Comparison of ENCODE assay signal across 8 mouse cellular contexts in genomic region chr5:149524242-149524858, GRCm38 (mm10). TPM values are rescaled to one million over a fixed set of nuclear protein-coding genes. Genes with fewer than 3 reads are reported as not detected.
DNase-seq lines count a peak whose midpoint lies in the region; ATAC-seq and TF ChIP-seq lines count a peak whose summit lies in the region.

No protein-coding gene starts in this region.

- peaks cover 59% of the 10 kb centered on the region for H3K4me1 ChIP-seq in E14TG2a.4 (replicated peaks; ENCODE audit: low read depth, low read length)
- peaks cover 66% of the 10 kb centered on the region for H3K4me1 ChIP-seq in forebrain, embryonic 13.5 days
- peaks cover 12% of the 10 kb centered on the region for H3K4me1 ChIP-seq in heart, postnatal 0 days (ENCODE audit: control insufficient read depth, insufficient read depth)
- H3K4me1 ChIP-seq in liver, postnatal 0 days (ENCODE audit: insufficient read depth), result no peaks in the 10 kb centered on the region
- peaks cover 36% of the 10 kb centered on the region for H3K4me1 ChIP-seq in neural tube, embryonic 14.5 days (ENCODE audit: control insufficient read depth, insufficient read depth, low read length)

- peak overlapping the region; percentile 43; the same call in 1 of the 2 replicates for H3K9ac ChIP-seq in forebrain, embryonic 13.5 days
- H3K9ac ChIP-seq in heart, postnatal 0 days (replicated peaks; ENCODE audit: low read depth, low read length), result no peak overlapping the region
- no peak overlapping the region for H3K9ac ChIP-seq in liver, postnatal 0 days (replicated peaks)
- H3K9ac ChIP-seq in neural tube, embryonic 14.5 days (replicated peaks; ENCODE audit: low read depth, low read length), result peak overlapping the region; percentile 28; the same call in 1 of the 2 replicates

- peak overlapping the region; percentile 95 for H3K27ac ChIP-seq in forebrain, embryonic 13.5 days
- H3K27ac ChIP-seq in heart, postnatal 0 days (ENCODE audit: low read depth), result peak overlapping the region; percentile 62
- no peak overlapping the region for H3K27ac ChIP-seq in liver, postnatal 0 days (ENCODE audit: low read depth)
- H3K27ac ChIP-seq in neural tube, embryonic 14.5 days (ENCODE audit: low read depth, low read length), result peak overlapping the region; percentile 89

- TF ChIP-seq CTCF in E14TG2a.4 (conservative IDR thresholded peaks at IDR 0.05; ENCODE audit: low read length), result peak; percentile 95
- peak; percentile 99 for TF ChIP-seq CTCF in heart, postnatal 0 days (IDR thresholded peaks at IDR 0.05; ENCODE audit: low read depth)
- TF ChIP-seq CTCF in liver, postnatal 0 days (IDR thresholded peaks at IDR 0.05; ENCODE audit: low read depth), result peak; percentile 93

- WGBS in forebrain, embryonic 13.5 days, result 11% methylated on average over 16 of the region's 16 CpGs
- 4% methylated on average over 16 of the region's 16 CpGs for WGBS in heart, postnatal 0 days
- WGBS in liver, postnatal 0 days (ENCODE audit: insufficient replicate concordance), result 34% methylated on average over 16 of the region's 16 CpGs
- WGBS in neural tube, embryonic 14.5 days, result 12% methylated on average over 16 of the region's 16 CpGs

- TF ChIP-seq EP300 in heart, postnatal 0 days (IDR thresholded peaks at IDR 0.05; ENCODE audit: low read depth), result peak; percentile 97
- no peak for TF ChIP-seq EP300 in liver, postnatal 0 days (IDR thresholded peaks at IDR 0.05; ENCODE audit: low read depth)

- peak overlapping the region; percentile 42 for H3K4me2 ChIP-seq in forebrain, embryonic 13.5 days
- H3K4me2 ChIP-seq in heart, postnatal 0 days (ENCODE audit: low read depth, low read length), result peak overlapping the region; percentile 49
- no peak overlapping the region for H3K4me2 ChIP-seq in liver, postnatal 0 days (ENCODE audit: low read depth, low read length)
- no peak overlapping the region for H3K4me2 ChIP-seq in neural tube, embryonic 14.5 days (ENCODE audit: low read depth, low read length)

- DNase-seq in c-Kit-positive CD71-positive TER-119-positive erythroid progenitor cells, embryonic 14.5 days (ENCODE audit: low spot score), result peak; percentile 61
- peak; percentile 91 for DNase-seq in heart, postnatal 0 days (ENCODE audit: low spot score)
- peak; percentile 70 to 86 for DNase-seq in kidney, postnatal 36 days
- DNase-seq in liver, postnatal 0 days, result peak; percentile 69
- peak; percentile 82 for DNase-seq in testis, postnatal 10 days (ENCODE audit: low spot score)

- H3K9me3 ChIP-seq in E14TG2a.4 (ENCODE audit: low read length), result no peaks in the 10 kb centered on the region
- H3K9me3 ChIP-seq in forebrain, embryonic 13.5 days (replicated peaks), result no peaks in the 10 kb centered on the region
- peaks cover 3% of the 10 kb centered on the region; the same call in 1 of the 2 replicates for H3K9me3 ChIP-seq in heart, postnatal 0 days (replicated peaks; ENCODE audit: control insufficient read depth, low read length)
- H3K9me3 ChIP-seq in liver, postnatal 0 days (ENCODE audit: low read length), result no peaks in the 10 kb centered on the region
- H3K9me3 ChIP-seq in neural tube, embryonic 14.5 days (ENCODE audit: control insufficient read depth, low read length), result no peaks in the 10 kb centered on the region

- ATAC-seq in forebrain, embryonic 13.5 days, result peak; percentile 81
- ATAC-seq in heart, postnatal 0 days (ENCODE audit: insufficient read depth, low read depth), result peak; percentile 94
- ATAC-seq in liver, postnatal 0 days, result 0 out of 2 replicates have a peak, but pooled peaks have one; percentile 41
- ATAC-seq in neural tube, embryonic 14.5 days (ENCODE audit: low read depth), result peak; percentile 70

- H3K4me3 ChIP-seq in E14TG2a.4 (replicated peaks; ENCODE audit: low read length), result peak overlapping the region; percentile 64
- H3K4me3 ChIP-seq in forebrain, embryonic 13.5 days, result no peak overlapping the region
- peak overlapping the region; percentile 16 for H3K4me3 ChIP-seq in heart, postnatal 0 days (ENCODE audit: low read depth, low read length)
- H3K4me3 ChIP-seq in liver, postnatal 0 days (ENCODE audit: low read depth, low read length), result no peak overlapping the region
- no peak overlapping the region for H3K4me3 ChIP-seq in neural tube, embryonic 14.5 days (ENCODE audit: low read depth, low read length)

- H3K36me3 ChIP-seq in E14TG2a.4 (ENCODE audit: insufficient read depth, low read length), result no peaks in the 10 kb centered on the region
- no peaks in the 10 kb centered on the region for H3K36me3 ChIP-seq in forebrain, embryonic 13.5 days (ENCODE audit: poor library complexity, severe bottlenecking)
- H3K36me3 ChIP-seq in heart, postnatal 0 days (replicated peaks; ENCODE audit: control insufficient read depth, insufficient read depth, low read length), result no peaks in the 10 kb centered on the region
- no peaks in the 10 kb centered on the region for H3K36me3 ChIP-seq in liver, postnatal 0 days (replicated peaks; ENCODE audit: insufficient read depth, low read length)
- H3K36me3 ChIP-seq in neural tube, embryonic 14.5 days (ENCODE audit: control insufficient read depth, insufficient read depth, low read length), result no peaks in the 10 kb centered on the region

- peaks cover 26% of the 10 kb centered on the region for H3K27me3 ChIP-seq in E14TG2a.4 (ENCODE audit: insufficient read depth, low read length)
- no peaks in the 10 kb centered on the region for H3K27me3 ChIP-seq in forebrain, embryonic 13.5 days
- peaks cover 24% of the 10 kb centered on the region; the same call in 1 of the 2 replicates for H3K27me3 ChIP-seq in heart, postnatal 0 days (ENCODE audit: control insufficient read depth, insufficient read depth, low read length)
- H3K27me3 ChIP-seq in liver, postnatal 0 days (ENCODE audit: insufficient read depth, low read length), result 0 out of 2 replicates have a peak, but pooled peaks cover 2% of the 10 kb centered on the region
- H3K27me3 ChIP-seq in neural tube, embryonic 14.5 days (ENCODE audit: control insufficient read depth, insufficient read depth, low read length), result no peaks in the 10 kb centered on the region

RNA-seq across cellular contexts. Expression of gene Wdr95, which starts 4.1 kb away (rescaled TPM):
- polyA plus RNA-seq in forebrain, embryonic 13.5 days (2015; fragmentation: Nextera tagmentation; extraction: Ambion mirVana), result 0.41 and 0.68 TPM in 2 replicates
- total RNA-seq in heart, postnatal 0 days (2014; rRNA removed; ENCODE audit: low replicate concordance), result not detected in 2 replicates
- 0.19 TPM in 1 of 2 replicates, not detected in the other for polyA plus RNA-seq in heart, postnatal 0 days (2015; fragmentation: Nextera tagmentation; extraction: Ambion mirVana)
- not detected in 2 replicates for polyA plus RNA-seq in liver, postnatal 0 days (2015; fragmentation: Nextera tagmentation; extraction: Ambion mirVana)
- 0.25 and 0.50 TPM in 2 replicates for polyA plus RNA-seq in neural tube, embryonic 14.5 days (2014; fragmentation: Nextera tagmentation; extraction: Ambion mirVana)

Comparison
In these comparisons a context has a peak if more than half of its experiments do, and no peak if none do; other contexts are left out.
1. H3K4me3 ChIP-seq: peak in E14TG2a.4 (single experiment) and heart, postnatal 0 days (single experiment); none in forebrain, embryonic 13.5 days (single experiment), liver, postnatal 0 days (single experiment) and neural tube, embryonic 14.5 days (single experiment).
2. ATAC-seq: peak in every context shown above with its lines; median percentile 94 in heart, postnatal 0 days; 81 in forebrain, embryonic 13.5 days; 70 in neural tube, embryonic 14.5 days; 41 in liver, postnatal 0 days.
3. H3K4me2 ChIP-seq: peak in forebrain, embryonic 13.5 days (single experiment) and heart, postnatal 0 days (single experiment); none in liver, postnatal 0 days (single experiment) and neural tube, embryonic 14.5 days (single experiment).
4. H3K9ac ChIP-seq: peak in forebrain, embryonic 13.5 days (single experiment) and neural tube, embryonic 14.5 days (single experiment); none in heart, postnatal 0 days (single experiment) and liver, postnatal 0 days (single experiment).
5. Peak in every context shown above with its lines, with median percentiles within 50 percentile points of each other: CTCF ChIP-seq and DNase-seq.